Comparison of ENCODE assay signal across 30 mouse cellular contexts in genomic region chr14:104406062-104406461, GRCm38 (mm10).
DNase-seq lines count a peak whose midpoint lies in the region; ATAC-seq lines count a peak whose summit lies in the region.
"Had no signal": no experiment of that assay in that cellular context is flagged by ENCODE, and none has a peak within 500 bp of the region (broad histone marks: within the 10 kb centered on the region; RNA-seq: fewer than 3 reads in every experiment).

No protein-coding gene starts in this region.

- no peak overlapping the region for H3K4me3 ChIP-seq in forebrain, embryonic 15.5 days
- H3K4me3 ChIP-seq in forebrain, embryonic 11.5 days (ENCODE audit: low read depth, low read length) = no peak overlapping the region
- H3K4me3 ChIP-seq in kidney, embryonic 14.5 days (ENCODE audit: low read length) = no peak overlapping the region
- no peak overlapping the region for H3K4me3 ChIP-seq in midbrain, embryonic 14.5 days (replicated peaks; ENCODE audit: low read depth, low read length)
- H3K4me3 ChIP-seq in midbrain, embryonic 16.5 days (ENCODE audit: low read depth, low read length) = no peak overlapping the region
- H3K4me3 ChIP-seq: embryonic facial prominence, embryonic 12.5 days; forebrain, embryonic 12.5 days; gastrocnemius, adult 2 months; hindbrain, embryonic 15.5 days; limb, embryonic 15.5 days; liver, embryonic 13.5 days; megakaryocyte, embryonic 14.5 days; neural tube, embryonic 13.5 days had no signal

- DNase-seq in forebrain, embryonic 11.5 days (ENCODE audit: low spot score) = no peak
- peak; percentile 13 for DNase-seq in kidney, postnatal 14 days
- peak; percentile 29 for DNase-seq in midbrain, embryonic 14.5 days
- DNase-seq in layer of hippocampus, postnatal 10 days (ENCODE audit: low spot score in 2 of 2) = no peak
- DNase-seq: adrenal gland, postnatal 25 days; B cell, adult 2 months; cerebellum, adult 2 months; cerebellum, postnatal 25 days; gastrocnemius, adult 2 months; gastrocnemius, postnatal 36 days; heart, adult 18-20 months; heart, postnatal 36 days; liver, embryonic 13.5 days; lung, adult 18-20 months; lung, postnatal 4 days; right cerebral cortex, postnatal 4 days; thymus, adult 18-20 months; thymus, postnatal 25 days had no signal

- no peak overlapping the region for H3K9ac ChIP-seq in forebrain, embryonic 15.5 days (replicated peaks)
- H3K9ac ChIP-seq in forebrain, embryonic 11.5 days (ENCODE audit: low read length) = no peak overlapping the region
- H3K9ac ChIP-seq in kidney, embryonic 14.5 days (ENCODE audit: low read depth, low read length) = no peak overlapping the region
- H3K9ac ChIP-seq in midbrain, embryonic 14.5 days (replicated peaks; ENCODE audit: low read length) = no peak overlapping the region
- no peak overlapping the region for H3K9ac ChIP-seq in midbrain, embryonic 16.5 days (ENCODE audit: low read depth, low read length)
- H3K9ac ChIP-seq: embryonic facial prominence, embryonic 12.5 days; forebrain, embryonic 12.5 days; hindbrain, embryonic 15.5 days; limb, embryonic 15.5 days; liver, embryonic 13.5 days; neural tube, embryonic 13.5 days had no signal

- no peak overlapping the region for H3K27ac ChIP-seq in forebrain, embryonic 15.5 days (replicated peaks)
- H3K27ac ChIP-seq in forebrain, embryonic 11.5 days (ENCODE audit: low read depth, low read length) = no peak overlapping the region
- no peak overlapping the region for H3K27ac ChIP-seq in kidney, embryonic 14.5 days (ENCODE audit: low read depth, low read length)
- no peak overlapping the region for H3K27ac ChIP-seq in midbrain, embryonic 14.5 days (replicated peaks; ENCODE audit: low read depth, low read length)
- no peak overlapping the region for H3K27ac ChIP-seq in midbrain, embryonic 16.5 days (ENCODE audit: low read length)
- H3K27ac ChIP-seq: embryonic facial prominence, embryonic 12.5 days; forebrain, embryonic 12.5 days; gastrocnemius, adult 2 months; hindbrain, embryonic 15.5 days; limb, embryonic 15.5 days; liver, embryonic 13.5 days; neural tube, embryonic 13.5 days; stomach, postnatal 0 days had no signal

- no peaks in the 10 kb centered on the region for H3K9me3 ChIP-seq in forebrain, embryonic 15.5 days
- no peaks in the 10 kb centered on the region for H3K9me3 ChIP-seq in forebrain, embryonic 11.5 days (ENCODE audit: control insufficient read depth, low read length)
- no peaks in the 10 kb centered on the region for H3K9me3 ChIP-seq in kidney, embryonic 14.5 days (ENCODE audit: control insufficient read depth, low read length)
- no peaks in the 10 kb centered on the region for H3K9me3 ChIP-seq in midbrain, embryonic 14.5 days (ENCODE audit: control insufficient read depth, low read length)
- H3K9me3 ChIP-seq in midbrain, embryonic 16.5 days (replicated peaks; ENCODE audit: control insufficient read depth, low read length, poor library complexity, severe bottlenecking) = no peaks in the 10 kb centered on the region
- H3K9me3 ChIP-seq: embryonic facial prominence, embryonic 12.5 days; forebrain, embryonic 12.5 days; hindbrain, embryonic 15.5 days; limb, embryonic 15.5 days; liver, embryonic 13.5 days; neural tube, embryonic 13.5 days had no signal

- no peaks in the 10 kb centered on the region for H3K36me3 ChIP-seq in forebrain, embryonic 15.5 days
- no peaks in the 10 kb centered on the region for H3K36me3 ChIP-seq in forebrain, embryonic 11.5 days (ENCODE audit: control insufficient read depth, insufficient read depth, low read length)
- H3K36me3 ChIP-seq in kidney, embryonic 14.5 days (ENCODE audit: control insufficient read depth, insufficient read depth, low read length) = no peaks in the 10 kb centered on the region
- H3K36me3 ChIP-seq in midbrain, embryonic 14.5 days (ENCODE audit: control insufficient read depth, insufficient read depth, low read length) = no peaks in the 10 kb centered on the region
- H3K36me3 ChIP-seq in midbrain, embryonic 16.5 days (ENCODE audit: control insufficient read depth, insufficient read depth, low read length) = no peaks in the 10 kb centered on the region
- H3K36me3 ChIP-seq: embryonic facial prominence, embryonic 12.5 days; forebrain, embryonic 12.5 days; hindbrain, embryonic 15.5 days; limb, embryonic 15.5 days; liver, embryonic 13.5 days; neural tube, embryonic 13.5 days had no signal

- no peak overlapping the region for H3K4me2 ChIP-seq in forebrain, embryonic 15.5 days (replicated peaks)
- no peak overlapping the region for H3K4me2 ChIP-seq in forebrain, embryonic 11.5 days (ENCODE audit: low read depth, low read length, severe bottlenecking)
- no peak overlapping the region for H3K4me2 ChIP-seq in kidney, embryonic 14.5 days (replicated peaks; ENCODE audit: low read depth, low read length)
- no peak overlapping the region for H3K4me2 ChIP-seq in midbrain, embryonic 14.5 days (ENCODE audit: low read length)
- no peak overlapping the region for H3K4me2 ChIP-seq in midbrain, embryonic 16.5 days (ENCODE audit: low read length)
- H3K4me2 ChIP-seq: embryonic facial prominence, embryonic 12.5 days; forebrain, embryonic 12.5 days; heart, embryonic 11.5 days; hindbrain, embryonic 15.5 days; limb, embryonic 15.5 days; liver, embryonic 13.5 days; neural tube, embryonic 13.5 days had no signal

- ATAC-seq in forebrain, embryonic 15.5 days (replicated peaks) = 0 out of 2 replicates have a peak, but pooled peaks have one; percentile 43
- ATAC-seq in forebrain, embryonic 11.5 days (replicated peaks; ENCODE audit: low FRiP score) = no peak
- ATAC-seq in kidney, embryonic 14.5 days (ENCODE audit: low FRiP score, low TSS enrichment) = no peak
- no peak for ATAC-seq in midbrain, embryonic 14.5 days (ENCODE audit: low FRiP score, low TSS enrichment)
- ATAC-seq in midbrain, embryonic 16.5 days = no peak
- ATAC-seq: lung, postnatal 0 days had no signal

- H3K27me3 ChIP-seq in forebrain, embryonic 15.5 days = no peaks in the 10 kb centered on the region
- H3K27me3 ChIP-seq in forebrain, embryonic 11.5 days (ENCODE audit: control insufficient read depth, insufficient read depth, low read length) = no peaks in the 10 kb centered on the region
- H3K27me3 ChIP-seq in kidney, embryonic 14.5 days (ENCODE audit: control insufficient read depth, insufficient read depth, low read length) = no peaks in the 10 kb centered on the region
- H3K27me3 ChIP-seq in midbrain, embryonic 14.5 days (ENCODE audit: control insufficient read depth, insufficient read depth, low read length) = no peaks in the 10 kb centered on the region
- no peaks in the 10 kb centered on the region for H3K27me3 ChIP-seq in midbrain, embryonic 16.5 days (ENCODE audit: control insufficient read depth, insufficient read depth, low read depth, low read length)
- H3K27me3 ChIP-seq: embryonic facial prominence, embryonic 12.5 days; forebrain, embryonic 12.5 days; hindbrain, embryonic 15.5 days; limb, embryonic 15.5 days; liver, embryonic 13.5 days; megakaryocyte, embryonic 14.5 days; neural tube, embryonic 13.5 days had no signal

- 35% methylated on average over 3 of the region's 3 CpGs for WGBS in forebrain, embryonic 15.5 days
- WGBS in forebrain, embryonic 11.5 days = 83% methylated on average over 3 of the region's 3 CpGs
- WGBS in kidney, embryonic 14.5 days = 79% methylated on average over 3 of the region's 3 CpGs
- WGBS in midbrain, embryonic 14.5 days = 55% methylated on average over 3 of the region's 3 CpGs
- WGBS in midbrain, embryonic 16.5 days = 66% methylated on average over 3 of the region's 3 CpGs

- H3K4me1 ChIP-seq in forebrain, embryonic 15.5 days = no peaks in the 10 kb centered on the region
- no peaks in the 10 kb centered on the region for H3K4me1 ChIP-seq in forebrain, embryonic 11.5 days (replicated peaks; ENCODE audit: control insufficient read depth, insufficient read depth, low read length)
- no peaks in the 10 kb centered on the region for H3K4me1 ChIP-seq in kidney, embryonic 14.5 days (ENCODE audit: control insufficient read depth, insufficient read depth, low read length)
- no peaks in the 10 kb centered on the region for H3K4me1 ChIP-seq in midbrain, embryonic 14.5 days (ENCODE audit: control insufficient read depth, insufficient read depth, low read length)
- H3K4me1 ChIP-seq in midbrain, embryonic 16.5 days (ENCODE audit: control insufficient read depth, insufficient read depth, low read length) = no peaks in the 10 kb centered on the region
- H3K4me1 ChIP-seq: embryonic facial prominence, embryonic 12.5 days; forebrain, embryonic 12.5 days; hindbrain, embryonic 15.5 days; limb, embryonic 15.5 days; liver, embryonic 13.5 days; megakaryocyte, embryonic 14.5 days had no signal

Comparison
In these comparisons a context has a peak if more than half of its experiments do, and no peak if none do; other contexts are left out.
1. DNase-seq: peak in kidney, postnatal 14 days (single experiment) and midbrain, embryonic 14.5 days (single experiment); none in forebrain, embryonic 11.5 days (single experiment) and layer of hippocampus, postnatal 10 days (0 of 2).